Mouse (Mus musculus) small intestine, adult 2 months (tissue): Measurements from ENCODE around the gene Tipin.

Experiments used
- CTCF ChIP-seq: fragments of 200-500 bp; IDR thresholded peaks from 2 replicates; pipeline ENCODE4 v1.5.1; 2012; ENCODE audit warnings: low read depth, mild to moderate bottlenecking, control low read depth, inconsistent platforms, low read length, moderate library complexity, mixed read lengths; ENCODE audit not compliant: insufficient replicate concordance, insufficient read length; ENCODE audit errors: extremely low read depth
- POLR2A ChIP-seq: fragments of 200-500 bp; IDR thresholded peaks from 2 replicates; pipeline ENCODE4 v1.6.1; 2012; ENCODE audit warnings: low read depth, mild to moderate bottlenecking, control low read depth, inconsistent platforms, low read length, moderate library complexity

GRCm38 (mm10) chr9:64231674-64232073 lies 49.7 kb upstream of the Tipin start:
- TF ChIP-seq CTCF (no peak), POLR2A (no peak)
